Mouse (Mus musculus) small intestine, adult 2 months (tissue): Measurements from ENCODE around the gene Padi3.

Experiments used
- CTCF ChIP-seq: fragments of 200-500 bp; IDR thresholded peaks from 2 replicates; pipeline ENCODE4 v1.5.1; 2012; ENCODE audit warnings: low read depth, mild to moderate bottlenecking, control low read depth, inconsistent platforms, low read length, moderate library complexity, mixed read lengths; ENCODE audit not compliant: insufficient replicate concordance, insufficient read length; ENCODE audit errors: extremely low read depth
- POLR2A ChIP-seq: fragments of 200-500 bp; IDR thresholded peaks from 2 replicates; pipeline ENCODE4 v1.6.1; 2012; ENCODE audit warnings: low read depth, mild to moderate bottlenecking, control low read depth, inconsistent platforms, low read length, moderate library complexity

GRCm38 (mm10) chr4:140834327-140834934 lies 24.0 kb upstream of the Padi3 start:
- no peak for TF ChIP-seq CTCF
- TF ChIP-seq POLR2A, result no peak
